21 mouse cellular contexts compared by ENCODE assay signal in genomic region chr17:30533098-30533497, GRCm38 (mm10).
"Had no signal": no experiment of that assay in that cellular context is flagged by ENCODE, and none has a peak within 500 bp of the region (broad histone marks: within the 10 kb centered on the region; RNA-seq: fewer than 3 reads in every experiment).

No protein-coding gene starts in this region.

- DNase-seq: liver, postnatal 0 days; lung, adult 2 months; lung, postnatal 14 days; lung, postnatal 36 days; retina, postnatal 1 day; right cerebral cortex, adult 18-20 months; right cerebral cortex, postnatal 25 days; right cerebral cortex, postnatal 4 days; spleen, adult 18-20 months; thymus, adult 18-20 months; thymus, postnatal 14 days; thymus, postnatal 36 days had no signal

- H3K9ac ChIP-seq: liver, postnatal 0 days; lung, embryonic 15.5 days; midbrain, embryonic 13.5 days; midbrain, embryonic 15.5 days; neural tube, embryonic 13.5 days; neural tube, embryonic 15.5 days had no signal

- ATAC-seq: liver, postnatal 0 days; lung, postnatal 0 days; midbrain, embryonic 13.5 days; midbrain, embryonic 15.5 days had no signal

- H3K36me3 ChIP-seq: lung, embryonic 15.5 days; midbrain, embryonic 13.5 days; midbrain, embryonic 15.5 days; neural tube, embryonic 13.5 days; neural tube, embryonic 15.5 days had no signal

- H3K4me3 ChIP-seq: lung, embryonic 15.5 days; midbrain, embryonic 13.5 days; midbrain, embryonic 15.5 days; myocyte; neural tube, embryonic 13.5 days; neural tube, embryonic 15.5 days had no signal

- H3K27me3 ChIP-seq: lung, embryonic 15.5 days; midbrain, embryonic 13.5 days; midbrain, embryonic 15.5 days; neural tube, embryonic 13.5 days; neural tube, embryonic 15.5 days had no signal

- H3K4me1 ChIP-seq: lung, embryonic 15.5 days had no signal

- H3K4me2 ChIP-seq: lung, embryonic 15.5 days; midbrain, embryonic 11.5 days; midbrain, embryonic 13.5 days; midbrain, embryonic 15.5 days; neural tube, embryonic 13.5 days; neural tube, embryonic 15.5 days had no signal

- H3K9me3 ChIP-seq: lung, embryonic 15.5 days; midbrain, embryonic 13.5 days; midbrain, embryonic 15.5 days; neural tube, embryonic 13.5 days; neural tube, embryonic 15.5 days had no signal

- H3K27ac ChIP-seq: lung, embryonic 15.5 days; macrophage; midbrain, embryonic 13.5 days; midbrain, embryonic 15.5 days; neural tube, embryonic 13.5 days; neural tube, embryonic 15.5 days had no signal
